Mouse (Mus musculus): ENCODE measurements around the gene Traf3. TPM values are rescaled to one million over a fixed set of nuclear protein-coding genes. Genes with fewer than 3 reads are reported as not detected.

The Traf3 gene
- polyA plus RNA-seq, 1 experiment from 2014 or later: 10.6 TPM

GRCm38 (mm10) chr12:111182378-111182777, 16.2 kb downstream of the Traf3 start:
- 94% methylated on average over 6 of the region's 6 CpGs for WGBS
- no peak for ATAC-seq (ENCODE audit: insufficient number of reproducible peaks, low FRiP score, low TSS enrichment, low read depth)

GRCm38 (mm10) chr12:111184476-111184875, 18.3 kb downstream of the Traf3 start, which contains the start of gene 4930595D18Rik:
TSS of gene 4930595D18Rik (minus strand) at chr12:111184491.
- Histone ChIP-seq H3K27me3 (no peaks in the 10 kb centered on the region), H3K4me2 (replicated peaks) (no peak within 1 kb of the TSS), H3K4me3 (replicated peaks) (no peak within 1 kb of the TSS), H3K4me1 (0 out of 2 replicates have a peak, but pooled peaks cover 2% of the 10 kb centered on the region), H3K27ac (replicated peaks) (no peak within 1 kb of the TSS), H3K36me3 (no peaks in the 10 kb centered on the region), H3K9ac (no peak within 1 kb of the TSS), H3K9me3 (replicated peaks) (no peaks in the 10 kb centered on the region)
- no peak for ATAC-seq (ENCODE audit: insufficient number of reproducible peaks, low FRiP score, low TSS enrichment, low read depth)
- 72% methylated on average over 5 of the region's 5 CpGs for WGBS

More at GRCm38 (mm10) chr12:111182378-111182777, 16.2 kb downstream of the Traf3 start:
- Histone ChIP-seq H3K4me3 (replicated peaks) (no peak overlapping the region), H3K36me3 (no peaks in the 10 kb centered on the region), H3K9ac (no peak overlapping the region), H3K27ac (replicated peaks) (no peak overlapping the region), H3K4me1 (0 out of 2 replicates have a peak, but pooled peaks cover 2% of the 10 kb centered on the region), H3K4me2 (replicated peaks) (no peak overlapping the region), H3K27me3 (no peaks in the 10 kb centered on the region), H3K9me3 (replicated peaks) (no peaks in the 10 kb centered on the region)

GRCm38 (mm10) chr12:111186986-111187385, 20.8 kb downstream of the Traf3 start:
- Histone ChIP-seq H3K36me3 (no peaks in the 10 kb centered on the region; the same call in 1 of the 2 replicates), H3K9ac (no peak overlapping the region), H3K4me3 (replicated peaks) (no peak overlapping the region), H3K4me1 (0 out of 2 replicates have a peak, but pooled peaks cover 8% of the 10 kb centered on the region), H3K4me2 (replicated peaks) (no peak overlapping the region), H3K9me3 (replicated peaks) (no peaks in the 10 kb centered on the region), H3K27ac (replicated peaks) (no peak overlapping the region), H3K27me3 (no peaks in the 10 kb centered on the region)
- WGBS: 86% methylated on average over 3 of the region's 3 CpGs
- no peak for ATAC-seq (ENCODE audit: insufficient number of reproducible peaks, low FRiP score, low TSS enrichment, low read depth)

- no peaks in the 10 kb centered on the region for H3K27me3 ChIP-seq
- H3K4me3 ChIP-seq (replicated peaks): no peak overlapping the region
- peaks cover 17% of the 10 kb centered on the region for H3K4me1 ChIP-seq
- no peak overlapping the region for H3K27ac ChIP-seq (replicated peaks)
- no peak overlapping the region for H3K9ac ChIP-seq
- H3K36me3 ChIP-seq: no peaks in the 10 kb centered on the region; the same call in 1 of the 2 replicates
- no peak overlapping the region for H3K4me2 ChIP-seq (replicated peaks)
- no peak for ATAC-seq (ENCODE audit: insufficient number of reproducible peaks, low FRiP score, low TSS enrichment, low read depth)
- WGBS: 85% methylated on average over 4 of the region's 4 CpGs
- no peaks in the 10 kb centered on the region for H3K9me3 ChIP-seq (replicated peaks)
Measured at GRCm38 (mm10) chr12:111188295-111188694, 22.1 kb downstream of the Traf3 start.

DNA sequence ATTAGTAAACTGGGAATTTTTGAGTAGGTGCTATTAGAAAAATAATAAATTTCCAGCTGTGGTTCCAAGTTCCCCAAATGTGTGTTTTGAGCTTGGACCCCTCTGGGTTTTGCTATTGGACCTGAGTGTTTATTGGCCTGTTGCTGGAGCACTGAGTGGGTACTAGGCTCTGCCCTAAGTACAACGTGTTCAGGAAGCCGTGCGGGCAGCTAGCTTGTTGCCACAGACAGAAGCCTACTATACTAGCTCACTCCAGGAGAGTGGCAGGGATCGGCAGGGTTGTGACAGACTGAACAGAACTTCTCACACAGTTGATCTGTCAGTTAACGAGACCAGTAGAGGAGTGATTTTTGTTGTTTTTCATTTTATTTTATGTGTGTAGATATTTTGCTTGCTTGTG, 24.2 kb downstream of the Traf3 start:
- 80% methylated on average over 5 of the region's 5 CpGs for WGBS
- no peak overlapping the region for H3K4me2 ChIP-seq (replicated peaks)
- H3K27me3 ChIP-seq: no peaks in the 10 kb centered on the region
- no peaks in the 10 kb centered on the region for H3K9me3 ChIP-seq (replicated peaks)
- H3K27ac ChIP-seq (replicated peaks): no peak overlapping the region
- no peak overlapping the region for H3K4me3 ChIP-seq (replicated peaks)
- H3K4me1 ChIP-seq: peaks cover 23% of the 10 kb centered on the region
- no peaks in the 10 kb centered on the region; the same call in 1 of the 2 replicates for H3K36me3 ChIP-seq
- H3K9ac ChIP-seq: no peak overlapping the region
- no peak for ATAC-seq (ENCODE audit: insufficient number of reproducible peaks, low FRiP score, low TSS enrichment, low read depth)

DNA sequence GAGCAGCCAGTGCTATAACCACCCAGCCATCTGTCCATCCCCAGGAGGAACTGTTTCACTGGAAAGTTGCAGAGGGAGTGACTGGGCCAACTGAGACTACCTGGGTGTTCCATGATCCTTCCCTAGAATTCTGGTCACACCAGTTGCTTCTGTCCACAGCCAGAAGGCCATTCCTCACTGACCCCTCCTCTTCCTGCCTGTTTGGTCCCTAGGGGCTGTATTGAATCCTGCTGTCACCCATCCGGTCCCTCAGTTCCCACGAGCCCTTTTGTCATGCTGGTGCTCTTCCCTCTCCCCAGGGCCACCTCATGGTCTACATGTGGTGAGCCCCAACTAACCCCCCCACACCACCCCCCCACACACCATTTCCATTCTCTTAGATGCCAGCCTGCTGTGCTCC, 24.7 kb downstream of the Traf3 start:
- Histone ChIP-seq H3K4me1 (peaks cover 23% of the 10 kb centered on the region), H3K4me2 (replicated peaks) (no peak overlapping the region), H3K36me3 (no peaks in the 10 kb centered on the region; the same call in 1 of the 2 replicates), H3K27ac (replicated peaks) (no peak overlapping the region), H3K4me3 (replicated peaks) (no peak overlapping the region), H3K27me3 (no peaks in the 10 kb centered on the region), H3K9me3 (replicated peaks) (no peaks in the 10 kb centered on the region), H3K9ac (no peak overlapping the region)
- ATAC-seq (ENCODE audit: insufficient number of reproducible peaks, low FRiP score, low TSS enrichment, low read depth): no peak
- WGBS: 53% methylated on average over 2 of the region's 2 CpGs

DNA sequence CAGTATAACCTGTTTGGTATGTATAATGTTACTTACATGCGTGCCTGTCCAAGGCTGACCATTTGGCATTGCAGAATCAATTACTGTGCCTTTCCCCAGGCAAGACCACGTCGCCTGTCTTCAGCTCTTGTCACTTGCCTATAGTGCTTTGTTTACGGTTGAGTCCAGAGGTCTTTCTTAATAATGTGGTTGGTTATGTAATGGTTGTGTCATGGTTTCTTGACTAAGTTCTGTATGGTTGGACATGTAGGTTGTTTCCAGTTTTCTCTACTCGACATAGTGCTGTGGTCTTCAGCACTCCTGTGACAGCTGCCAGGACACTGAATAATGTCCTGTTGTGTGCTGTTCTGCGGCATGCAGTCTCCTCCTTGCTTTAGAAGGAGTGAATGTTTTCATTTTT, 26.6 kb downstream of the Traf3 start:
- Histone ChIP-seq H3K9me3 (replicated peaks) (no peaks in the 10 kb centered on the region), H3K27me3 (no peaks in the 10 kb centered on the region), H3K4me1 (peaks cover 23% of the 10 kb centered on the region), H3K4me3 (replicated peaks) (no peak overlapping the region), H3K27ac (replicated peaks) (no peak overlapping the region), H3K4me2 (replicated peaks) (no peak overlapping the region), H3K36me3 (no peaks in the 10 kb centered on the region; the same call in 1 of the 2 replicates), H3K9ac (no peak overlapping the region)
- ATAC-seq (ENCODE audit: insufficient number of reproducible peaks, low FRiP score, low TSS enrichment, low read depth): no peak
- 70% methylated on average over 6 of the region's 6 CpGs for WGBS

- Histone ChIP-seq H3K4me2 (replicated peaks) (no peak overlapping the region), H3K9me3 (replicated peaks) (no peaks in the 10 kb centered on the region), H3K27me3 (no peaks in the 10 kb centered on the region), H3K4me3 (replicated peaks) (no peak overlapping the region), H3K4me1 (peaks cover 23% of the 10 kb centered on the region), H3K27ac (replicated peaks) (no peak overlapping the region; the same call in 1 of the 2 replicates), H3K36me3 (no peaks in the 10 kb centered on the region; the same call in 1 of the 2 replicates), H3K9ac (no peak overlapping the region)
- 70% methylated on average over 9 of the region's 9 CpGs for WGBS
- ATAC-seq (ENCODE audit: insufficient number of reproducible peaks, low FRiP score, low TSS enrichment, low read depth): no peak
Measured at GRCm38 (mm10) chr12:111193331-111193730, 27.2 kb downstream of the Traf3 start.

GRCm38 (mm10) chr12:111196548-111196947, 30.4 kb downstream of the Traf3 start:
- no peaks in the 10 kb centered on the region for H3K27me3 ChIP-seq
- no peak overlapping the region for H3K27ac ChIP-seq (replicated peaks)
- H3K4me2 ChIP-seq (replicated peaks): no peak overlapping the region
- no peak for ATAC-seq (ENCODE audit: insufficient number of reproducible peaks, low FRiP score, low TSS enrichment, low read depth)
- H3K4me3 ChIP-seq (replicated peaks): no peak overlapping the region
- H3K4me1 ChIP-seq: peaks cover 21% of the 10 kb centered on the region
- H3K9me3 ChIP-seq (replicated peaks): no peaks in the 10 kb centered on the region
- no peaks in the 10 kb centered on the region for H3K36me3 ChIP-seq
- 77% methylated on average over 4 of the region's 4 CpGs for whole genome bisulfite sequencing
- H3K9ac ChIP-seq: no peak overlapping the region

GRCm38 (mm10) chr12:111203076-111203475, 36.9 kb downstream of the Traf3 start:
- Histone ChIP-seq H3K9me3 (replicated peaks) (no peaks in the 10 kb centered on the region), H3K4me2 (replicated peaks) (no peak overlapping the region), H3K36me3 (no peaks in the 10 kb centered on the region), H3K27me3 (no peaks in the 10 kb centered on the region), H3K4me1 (peaks cover 7% of the 10 kb centered on the region), H3K4me3 (replicated peaks) (no peak overlapping the region), H3K9ac (no peak overlapping the region), H3K27ac (replicated peaks) (peak overlapping the region; percentile 44; the same call in 1 of the 2 replicates)
- ATAC-seq (ENCODE audit: insufficient number of reproducible peaks, low FRiP score, low TSS enrichment, low read depth): no peak
- WGBS: 56% methylated on average over 10 of the region's 10 CpGs

- no peak overlapping the region for H3K4me2 ChIP-seq (replicated peaks)
- H3K27ac ChIP-seq (replicated peaks): no peak overlapping the region
- H3K9ac ChIP-seq: no peak overlapping the region
- H3K4me3 ChIP-seq (replicated peaks): no peak overlapping the region
- ATAC-seq (ENCODE audit: insufficient number of reproducible peaks, low FRiP score, low TSS enrichment, low read depth): no peak
- H3K27me3 ChIP-seq: no peaks in the 10 kb centered on the region
- 68% methylated on average over 3 of the region's 3 CpGs for WGBS
- no peaks in the 10 kb centered on the region for H3K9me3 ChIP-seq (replicated peaks)
- no peaks in the 10 kb centered on the region for H3K36me3 ChIP-seq
- peaks cover 7% of the 10 kb centered on the region for H3K4me1 ChIP-seq
Measured at GRCm38 (mm10) chr12:111203945-111204344, 37.8 kb downstream of the Traf3 start.

- Histone ChIP-seq H3K9ac (no peak overlapping the region), H3K27ac (replicated peaks) (no peak overlapping the region), H3K27me3 (no peaks in the 10 kb centered on the region), H3K4me3 (replicated peaks) (no peak overlapping the region), H3K36me3 (no peaks in the 10 kb centered on the region), H3K4me2 (replicated peaks) (no peak overlapping the region), H3K4me1 (peaks cover 7% of the 10 kb centered on the region), H3K9me3 (replicated peaks) (no peaks in the 10 kb centered on the region)
- WGBS: 80% methylated on average over 3 of the region's 3 CpGs
- ATAC-seq (ENCODE audit: insufficient number of reproducible peaks, low FRiP score, low TSS enrichment, low read depth): no peak
Measured at GRCm38 (mm10) chr12:111207641-111208040, 41.5 kb downstream of the Traf3 start.
